Mouse (Mus musculus) T-helper 1 cell (primary cell): Measurements from ENCODE around the gene Babam1.
"Not testable (repeated sequence)": the region's sequence is repeated elsewhere in the genome, so short reads cannot be mapped to it uniquely, and the experiment has no call there.

ENCODE experiments used
- in situ Hi-C: fragments of 300-600 bp; cut with MboI, MseI; formaldehyde crosslinking; loops from one replicate; pipeline ENCODE4 v1.15.1; 2025; ENCODE audit warnings: high pct_unique_total_duplicates

The Babam1 gene

GRCm38 (mm10) chr8:71405401-71406098 lies 8.9 kb downstream of the Babam1 start, which contains the start of gene Ankle1:
Ankle1 (plus strand) TSS chr8:71406010.
- in situ Hi-C loops, result loop anchor here (5.0 kb wide), 1 partner anchor 33 kb away; the partner anchor contains the start of gene Ocel1

- in situ Hi-C loops, result loop anchor here (5.0 kb wide), 1 partner anchor 34 kb away; the partner anchor contains the start of gene Ocel1
Measured at GRCm38 (mm10) chr8:71406099-71407015, 9.7 kb downstream of the Babam1 start.

GRCm38 (mm10) chr8:71407441-71407840 lies 10.8 kb downstream of the Babam1 start:
- in situ Hi-C loops, result loop anchor here (5.0 kb wide), 1 partner anchor 35 kb away; the partner anchor contains the start of gene Ocel1

- in situ Hi-C loops, result loop anchor here (5.0 kb wide), 1 partner anchor 36 kb away; the partner anchor contains the start of gene Ocel1
Measured at GRCm38 (mm10) chr8:71408231-71408630, 11.6 kb downstream of the Babam1 start.

- in situ Hi-C loops, result no loop called here
Measured at GRCm38 (mm10) chr8:71411535-71412273, 15.0 kb downstream of the Babam1 start.

DNA sequence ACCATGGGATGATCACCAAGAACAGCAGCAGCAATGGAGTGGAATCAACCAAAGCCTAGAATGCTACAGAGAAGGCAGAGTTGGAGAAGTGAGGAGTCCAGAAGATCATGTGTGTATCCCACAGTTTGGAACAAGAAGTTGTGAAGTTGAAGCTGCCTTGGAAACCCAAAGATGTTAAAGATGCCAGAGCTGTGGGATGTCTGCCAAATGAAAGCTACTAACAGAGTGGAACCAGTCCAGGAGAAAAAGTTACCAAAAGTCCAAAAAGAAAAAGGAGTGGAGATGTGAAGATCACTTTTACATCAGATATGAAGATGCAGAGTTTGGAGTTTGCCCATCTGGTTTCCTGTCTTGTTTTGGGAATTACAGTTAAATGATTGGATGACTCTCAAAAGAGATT lies 25.5 kb downstream of the Babam1 start:
- in situ Hi-C loops, result loop anchor here (10.0 kb wide), 1 partner anchor 437 kb away; no protein-coding TSS in a partner anchor

- in situ Hi-C loops, result not testable (repeated sequence)
Measured at GRCm38 (mm10) chr8:71432935-71433334, 36.3 kb downstream of the Babam1 start.

- in situ Hi-C loops, result no loop called here
Measured at GRCm38 (mm10) chr8:71437041-71437440, 40.4 kb downstream of the Babam1 start.

DNA sequence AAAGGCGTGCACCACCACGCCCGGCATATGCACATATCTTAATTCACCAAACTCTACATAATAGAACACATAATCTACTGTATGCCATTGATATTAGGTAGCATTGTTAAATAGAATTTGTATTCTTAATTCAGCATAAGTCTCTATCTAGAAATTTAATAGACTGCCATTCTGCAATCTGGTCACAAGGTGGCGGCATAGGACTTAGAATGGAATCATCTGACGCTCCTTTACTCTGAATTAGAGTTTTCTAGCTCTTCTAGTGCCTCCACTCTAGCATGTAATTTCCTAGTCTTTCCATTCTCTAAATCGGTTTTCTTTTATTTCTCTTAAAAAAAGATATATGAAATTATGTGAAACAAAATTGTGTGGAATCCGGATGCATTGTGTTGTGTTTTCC lies 44.7 kb downstream of the Babam1 start:
- in situ Hi-C loops, result loop anchor here (5.0 kb wide), 1 partner anchor 81 kb away; no protein-coding TSS in a partner anchor

- in situ Hi-C loops, result no loop called here
Measured at GRCm38 (mm10) chr8:71445096-71445495, 48.4 kb downstream of the Babam1 start.

GRCm38 (mm10) chr8:71451337-71451736 lies 54.7 kb downstream of the Babam1 start:
- in situ Hi-C loops, result no loop called here

DNA sequence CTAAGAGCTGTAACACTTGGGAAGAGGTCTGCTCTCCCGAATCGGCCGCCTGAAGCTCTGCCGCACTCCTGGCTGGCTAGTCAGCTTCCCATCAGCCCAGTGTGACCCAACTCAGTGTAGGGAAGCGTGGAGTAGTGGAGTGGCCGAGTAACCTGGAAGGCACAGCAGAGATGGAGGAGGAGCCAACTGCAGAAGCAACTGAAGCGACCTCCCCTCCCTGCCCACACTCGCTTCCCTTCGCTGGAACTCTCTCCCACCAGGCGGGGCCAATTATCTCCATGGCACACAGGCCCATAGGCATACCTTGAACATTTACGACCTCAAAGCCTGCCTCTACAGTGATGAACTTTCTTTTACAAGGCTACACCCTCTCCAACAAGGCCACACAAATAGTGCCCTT lies 55.1 kb downstream of the Babam1 start:
- in situ Hi-C loops, result no loop called here

DNA sequence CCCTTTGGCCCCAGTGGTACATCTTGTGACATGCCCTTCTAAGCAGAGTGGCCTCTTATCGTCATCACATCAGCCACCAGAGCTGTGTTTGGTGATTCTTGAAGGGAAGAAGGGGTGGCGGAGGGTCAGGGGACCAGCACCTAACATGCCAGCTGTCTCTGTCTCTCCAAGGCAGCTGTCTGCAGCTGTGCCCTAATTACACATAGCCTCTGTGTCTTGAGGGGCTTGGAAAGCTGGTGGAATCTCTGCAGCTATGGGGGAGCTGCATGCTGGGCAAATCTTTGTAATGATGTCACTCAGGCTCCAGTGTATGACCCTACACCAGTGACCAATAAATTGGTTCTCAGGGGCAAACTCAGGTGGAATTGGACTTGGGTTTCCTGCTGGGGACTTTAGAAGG lies 56.0 kb downstream of the Babam1 start:
- in situ Hi-C loops, result no loop called here
